Mouse (Mus musculus) hematopoietic stem cell, adult 5-6 weeks (primary cell): Measurements from ENCODE around the gene Gm11541. TPM values are rescaled to one million over a fixed set of nuclear protein-coding genes. Genes with fewer than 3 reads are reported as not detected.
A peak's percentile ranks its signal among the peaks of the same experiment; 100 is the strongest.

Experiments
- ATAC-seq, 2 experiments: fragments of 125-278 bp in 1 of 2; replicated peaks in 1 of 2; 2 replicates each; pipeline ENCODE4 v1.8.0; 2016 to 2017; ENCODE audit warnings: inconsistent platforms in 2 of 2, mild to moderate bottlenecking in 2 of 2, moderate number of reproducible peaks in 2 of 2, low read depth in 1 of 2, moderate TSS enrichment in 1 of 2; ENCODE audit not compliant: low FRiP score in 2 of 2, poor library complexity in 2 of 2, severe bottlenecking in 2 of 2, insufficient read depth in 1 of 2, low TSS enrichment in 1 of 2
- total RNA-seq: library from RNA; stranded (forward); fragments of 172-1452, 232-1000 nt; gene quantifications from 2 replicates; pipeline ENCODE4 v1.2.3, GENCODE M21; 2017

Gene Gm11541
- not detected in 2 replicates for total RNA-seq

DNA sequence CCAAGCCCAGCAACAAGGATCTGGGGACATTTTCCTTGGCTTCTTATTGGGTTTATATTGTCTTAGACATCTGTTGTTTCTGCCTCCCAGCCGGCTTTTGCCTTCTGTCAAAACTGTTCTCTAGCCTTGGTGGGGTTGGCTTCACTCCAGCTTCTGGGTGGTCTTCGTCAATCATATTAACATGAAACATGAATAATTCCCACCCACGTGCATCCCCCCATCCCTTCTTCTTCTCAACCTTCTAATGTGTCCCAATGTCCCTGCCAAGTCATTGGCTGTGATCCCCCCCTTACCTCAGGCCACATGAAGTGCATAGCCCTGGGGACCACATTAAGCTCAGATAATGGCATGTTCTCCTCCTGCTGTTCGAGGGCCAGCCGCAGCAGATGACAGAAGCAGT, at the start of gene Gm11541:
Gene Gm11541 (minus strand): TSS at position 28 of the 400 bp plus-strand sequence.
- no peak for ATAC-seq

GRCm38 (mm10) chr11:94752946-94753713, 48.8 kb upstream of the Gm11541 start:
- peak; percentile 64 to 69 for ATAC-seq

- ATAC-seq = 0 out of 4 replicates have a peak, but pooled peaks of 1 of the 2 experiments have one; percentile 14
These were observed 37.5 kb upstream of the Gm11541 start, which contains the start of gene Cdc34b for GRCm38 (mm10) chr11:94741732-94742272. TSS of gene Cdc34b (plus strand) at chr11:94741782.

GRCm38 (mm10) chr11:94735746-94736145, 31.4 kb upstream of the Gm11541 start:
- ATAC-seq = no peak

GRCm38 (mm10) chr11:94732773-94733172, 28.5 kb upstream of the Gm11541 start:
- ATAC-seq = no peak

DNA sequence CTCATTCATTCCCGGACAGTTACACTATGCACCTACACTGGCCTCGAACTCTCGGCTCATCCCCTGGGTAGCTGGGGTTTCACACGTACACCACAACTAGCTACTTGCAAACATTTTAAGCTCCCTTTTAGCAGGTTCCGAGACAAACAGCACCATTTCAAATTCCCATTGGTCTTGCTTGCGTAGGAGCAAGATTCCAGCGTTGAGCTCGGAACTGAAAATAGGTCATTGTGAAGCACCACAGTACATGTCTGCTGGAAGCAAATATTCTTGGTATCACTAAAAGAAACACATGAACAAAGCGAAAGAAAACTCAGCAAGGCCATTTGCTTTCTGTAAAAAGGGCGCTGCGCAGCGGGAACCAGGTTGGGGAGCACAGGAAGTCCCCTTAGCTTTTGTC, 26.9 kb upstream of the Gm11541 start:
- ATAC-seq = no peak

DNA sequence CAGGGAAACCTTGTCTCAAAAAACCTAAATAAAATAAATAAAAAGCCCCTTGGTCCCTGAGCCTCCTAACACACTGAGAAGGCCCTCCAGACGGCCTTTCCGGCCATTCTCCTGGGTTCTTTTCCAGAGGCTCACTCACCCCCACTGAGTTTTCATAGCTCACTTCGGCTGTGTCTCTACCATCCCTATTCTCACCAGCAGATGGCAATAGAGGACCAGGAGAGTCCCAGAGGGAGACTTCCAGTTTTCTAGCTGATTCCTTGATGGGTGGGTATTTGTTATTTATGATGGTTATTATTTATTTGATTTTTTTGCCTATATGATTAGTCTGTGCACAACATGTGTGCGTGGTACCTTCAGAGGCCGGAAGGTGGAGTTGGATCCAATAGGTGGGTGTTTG, 26.0 kb upstream of the Gm11541 start:
- ATAC-seq = peak; percentile 46 to 69; a peak in 2 of 4 replicates

- ATAC-seq = no peak
These were observed 25.3 kb upstream of the Gm11541 start for GRCm38 (mm10) chr11:94729565-94729964.

GRCm38 (mm10) chr11:94728545-94728944, 24.2 kb upstream of the Gm11541 start:
- no peak for ATAC-seq

DNA sequence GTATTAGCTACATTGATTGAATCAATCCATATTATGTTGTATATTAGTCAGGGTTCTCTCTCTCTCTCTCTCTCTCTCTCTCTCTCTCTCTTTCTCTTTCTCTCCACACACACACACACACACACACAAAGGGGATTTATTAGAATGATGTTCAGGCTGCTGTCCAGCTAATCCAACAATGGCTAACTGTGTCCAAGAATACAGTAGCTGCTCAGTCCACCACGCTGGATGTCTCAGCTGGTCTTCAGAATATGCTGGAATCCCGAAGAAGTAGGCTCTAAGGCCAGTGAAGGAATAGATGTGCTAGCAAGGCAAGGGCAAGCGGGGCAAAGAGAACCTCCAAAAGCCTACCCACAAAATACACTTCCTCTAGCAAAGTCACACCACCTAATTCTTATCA, 23.0 kb upstream of the Gm11541 start:
- no peak for ATAC-seq

- ATAC-seq = no peak
These were observed 14.9 kb upstream of the Gm11541 start for GRCm38 (mm10) chr11:94719216-94719615.

DNA sequence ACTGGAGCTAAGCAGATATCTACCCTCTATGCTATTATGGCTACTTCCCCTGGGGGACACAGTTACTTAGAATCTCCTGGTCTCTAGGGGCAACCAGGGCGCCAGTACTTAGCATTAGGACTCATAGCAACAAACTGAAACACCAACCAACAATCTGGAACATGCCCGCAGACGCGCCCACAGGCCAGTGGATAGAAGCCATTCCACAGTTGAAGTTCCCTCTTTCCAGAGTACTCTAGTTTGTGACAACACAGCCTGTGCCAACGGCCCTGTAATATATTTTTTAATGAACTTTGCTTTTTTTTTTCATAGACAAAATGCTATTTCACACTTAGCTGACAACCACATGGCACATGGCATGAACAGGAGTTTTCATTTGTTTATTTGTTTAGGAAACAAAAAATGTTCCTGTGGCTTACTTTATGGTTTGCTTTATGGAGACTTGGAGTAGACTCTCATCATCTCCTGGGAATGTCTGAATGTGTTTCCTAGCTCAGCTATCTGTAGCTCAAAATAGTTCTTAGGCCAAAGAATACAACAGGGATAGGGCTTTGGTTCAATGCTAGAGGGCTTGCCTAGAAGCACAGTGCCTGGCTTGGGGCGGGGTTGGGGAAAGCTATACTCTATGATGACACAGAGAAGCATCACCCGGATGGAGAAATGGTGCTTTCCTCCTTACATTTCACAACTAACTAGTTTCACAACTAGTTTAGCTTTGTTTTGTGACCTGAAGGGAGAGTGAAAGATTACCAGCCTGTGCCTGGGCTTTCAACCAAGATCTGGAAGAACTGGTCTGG, 14.0 kb upstream of the Gm11541 start:
- peak in 1 of 2 experiments; percentile 45; a peak in 1 of 4 replicates for ATAC-seq

DNA sequence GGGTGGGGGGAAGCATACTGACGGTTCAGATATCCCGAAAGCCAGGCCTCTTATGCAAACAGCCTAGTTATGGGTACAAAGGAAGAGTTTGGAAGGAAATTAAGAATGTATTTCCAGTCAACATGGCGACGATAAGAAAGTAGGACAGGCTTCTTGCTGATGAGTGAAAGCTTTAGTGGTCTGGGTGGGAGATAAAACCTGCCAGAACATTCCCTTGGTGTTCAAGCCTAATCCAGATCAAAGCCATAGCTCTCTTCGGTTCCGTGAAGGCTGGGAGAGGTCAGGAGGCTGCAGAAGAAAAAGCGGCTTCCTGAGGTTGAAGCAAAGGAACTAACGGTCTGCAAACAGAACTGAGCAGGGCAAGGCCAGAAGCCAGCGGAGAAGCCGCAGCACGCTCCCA, 12.9 kb upstream of the Gm11541 start:
- ATAC-seq = no peak

- ATAC-seq = peak; percentile 27 to 48; a peak in 1 of 4 replicates
These were observed 12.5 kb upstream of the Gm11541 start for GRCm38 (mm10) chr11:94716754-94717153.

DNA sequence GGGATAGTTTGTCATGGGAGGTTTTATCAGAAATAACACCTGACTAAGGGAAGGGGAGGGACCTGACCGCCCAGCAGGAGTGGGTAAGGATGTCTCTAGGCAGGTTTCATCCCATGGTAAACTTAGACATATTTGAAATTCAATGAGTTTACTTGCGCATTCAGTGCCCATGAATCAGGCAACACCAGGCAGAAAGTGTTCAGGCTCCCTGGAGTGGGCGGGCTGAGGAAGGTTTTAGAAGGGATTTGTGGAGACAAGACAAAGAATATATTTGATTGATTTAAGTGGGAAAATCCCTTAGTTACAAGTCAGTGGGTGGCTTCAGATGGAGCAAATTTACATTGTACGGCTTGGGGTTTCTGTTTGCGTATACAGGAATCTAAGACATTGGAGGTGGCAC, 11.3 kb upstream of the Gm11541 start:
- no peak for ATAC-seq

- ATAC-seq = no peak
These were observed 9.1 kb upstream of the Gm11541 start for GRCm38 (mm10) chr11:94713246-94713860.

DNA sequence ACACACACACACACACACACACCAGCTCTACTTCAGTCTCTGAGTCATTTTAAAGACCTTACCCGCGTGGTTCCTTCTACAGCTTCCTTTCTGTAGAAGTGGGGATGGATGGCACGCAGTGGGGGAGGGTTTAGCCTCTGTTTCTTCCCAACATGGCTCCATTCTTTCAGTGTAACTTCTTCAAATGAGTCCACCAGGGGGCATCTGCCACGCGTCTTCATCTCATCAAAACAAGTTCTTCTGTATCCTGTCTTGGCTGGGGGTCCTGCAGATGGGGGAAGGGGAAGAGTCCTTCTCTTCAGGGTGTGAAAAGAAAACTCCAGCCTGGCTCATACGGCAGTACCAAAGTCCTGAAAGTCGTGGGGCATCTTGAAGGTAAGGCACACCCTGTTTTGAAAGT, 279 bp downstream of the Gm11541 start:
- ATAC-seq = no peak

DNA sequence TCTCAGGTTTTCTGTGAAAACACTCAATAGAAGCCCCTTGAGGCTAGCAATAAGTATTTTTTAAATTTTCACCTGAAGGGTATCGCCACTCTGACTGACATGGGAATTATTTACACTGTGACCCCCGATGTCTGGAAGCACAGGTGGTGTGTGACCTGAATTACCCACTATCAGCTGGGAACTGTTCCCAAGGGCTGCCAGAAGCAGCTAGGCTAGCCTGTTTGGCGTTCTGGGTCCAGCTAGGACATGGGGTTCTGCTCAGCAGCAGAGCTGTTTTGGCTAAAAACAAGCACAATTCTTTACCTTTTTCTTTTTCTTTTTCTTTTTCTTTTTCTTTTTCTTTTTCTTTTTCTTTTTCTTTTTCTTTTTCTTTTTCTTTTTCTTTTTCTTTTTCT, 2.1 kb downstream of the Gm11541 start:
- ATAC-seq = no peak
